Mouse (Mus musculus) heart, embryonic 12.5 days (tissue): ENCODE measurements around the gene Upf3a. TPM values are rescaled to one million over a fixed set of nuclear protein-coding genes. Genes with fewer than 3 reads are reported as not detected.
"Not testable (repeated sequence)": the region's sequence is repeated elsewhere in the genome, so short reads cannot be mapped to it uniquely, and the experiment has no call there.

Experiments
- ATAC-seq: fragments of 200-750 bp; cut with Nextera tagmentation; 2 replicates; pipeline ENCODE4 v1.8.0; 2017; ENCODE audit warnings: moderate TSS enrichment, moderate library complexity; ENCODE audit not compliant: insufficient number of reproducible peaks, low FRiP score
- H3K27ac ChIP-seq: fragments of 300-500 bp; sonication (generic); 2 replicates; pipeline ENCODE4 v1.5.1; 2016; ENCODE audit warnings: mild to moderate bottlenecking, moderate library complexity; ENCODE audit not compliant: poor library complexity, severe bottlenecking
- H3K27me3 ChIP-seq: fragments of 300-500 bp; sonication (generic); replicated peaks from 2 replicates; pipeline ENCODE4 v1.6.1; 2016; ENCODE audit warnings: mild to moderate bottlenecking, moderate library complexity
- H3K36me3 ChIP-seq: fragments of 300-500 bp; sonication (generic); 2 replicates; pipeline ENCODE4 v1.6.1; 2016; ENCODE audit warnings: mild to moderate bottlenecking, moderate library complexity
- H3K4me1 ChIP-seq: fragments of 300-500 bp; sonication (generic); replicated peaks from 2 replicates; pipeline ENCODE4 v1.6.1; 2016; ENCODE audit warnings: mild to moderate bottlenecking
- H3K4me2 ChIP-seq: fragments of 300-500 bp; sonication (generic); 2 replicates; pipeline ENCODE4 v1.6.1; 2016; ENCODE audit warnings: mild to moderate bottlenecking, moderate library complexity
- H3K4me3 ChIP-seq: fragments of 300-500 bp; sonication (generic); 2 replicates; pipeline ENCODE4 v1.5.1; 2016; ENCODE audit warnings: mild to moderate bottlenecking
- H3K9ac ChIP-seq: fragments of 300-500 bp; sonication (generic); 2 replicates; pipeline ENCODE4 v1.6.1; 2016; ENCODE audit warnings: mild to moderate bottlenecking, moderate library complexity
- H3K9me3 ChIP-seq: fragments of 300-500 bp; sonication (generic); replicated peaks from 2 replicates; pipeline ENCODE4 v1.6.1; 2016; ENCODE audit warnings: mild to moderate bottlenecking, moderate library complexity
- WGBS: fragments of 180-500 bp; shearing (Covaris S2); methylation state at CpG from one replicate; pipeline ENCODE4 v1.1.7; 2016; 5-methylcytosine and 5-hydroxymethylcytosine counted together
- polyA plus RNA-seq: library from polyadenylated mRNA; unstranded; fragments of >200 nt; fragmentation: Nextera tagmentation; extraction: Ambion mirVana; gene quantifications from 2 replicates; pipeline ENCODE4 v1.2.1, GENCODE M21; 2016

Gene Upf3a
- polyA plus RNA-seq, result 27.9 and 28.7 TPM in 2 replicates

DNA sequence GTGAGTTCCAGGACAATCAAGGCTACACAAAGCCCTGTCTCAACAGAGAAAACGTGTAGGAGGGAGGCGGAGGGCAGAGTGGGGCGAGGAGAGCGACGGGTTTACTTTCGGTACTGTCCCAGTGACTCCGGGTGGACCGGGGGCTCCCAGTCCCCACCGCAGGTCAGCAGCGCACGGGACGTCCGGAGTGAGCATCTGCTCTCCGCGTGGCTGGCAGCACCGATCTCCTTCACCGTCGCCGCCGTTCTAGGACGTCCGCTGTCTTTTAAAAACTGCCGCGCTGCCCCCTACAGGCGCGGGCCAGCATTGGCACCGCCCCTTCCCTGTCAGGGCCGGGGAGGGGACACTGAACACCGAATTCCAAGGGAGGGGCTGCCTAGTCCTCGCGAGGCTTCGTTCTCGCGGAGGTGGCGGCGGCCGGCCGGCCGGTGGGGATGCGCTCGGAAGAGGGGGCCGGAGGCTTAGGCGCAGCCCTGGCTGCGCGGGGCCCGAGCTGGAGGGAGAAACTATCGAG is at the start of gene Upf3a:
Gene Upf3a (plus strand): TSS at position 366 of the 514 bp plus-strand sequence.
- Histone ChIP-seq H3K4me3 (peak within 1 kb of the TSS; percentile 81), H3K27ac (peak within 1 kb of the TSS; percentile 94), H3K36me3 (peaks cover 43% of the 10 kb centered on the region), H3K9ac (peak within 1 kb of the TSS; percentile 84), H3K4me1 (peaks cover 11% of the 10 kb centered on the region), H3K9me3 (no peaks in the 10 kb centered on the region), H3K4me2 (peak within 1 kb of the TSS; percentile 77), H3K27me3 (no peaks in the 10 kb centered on the region)
- under 1% methylated on average over 47 of the region's 47 CpGs for WGBS
- peak; percentile 94 for ATAC-seq

DNA sequence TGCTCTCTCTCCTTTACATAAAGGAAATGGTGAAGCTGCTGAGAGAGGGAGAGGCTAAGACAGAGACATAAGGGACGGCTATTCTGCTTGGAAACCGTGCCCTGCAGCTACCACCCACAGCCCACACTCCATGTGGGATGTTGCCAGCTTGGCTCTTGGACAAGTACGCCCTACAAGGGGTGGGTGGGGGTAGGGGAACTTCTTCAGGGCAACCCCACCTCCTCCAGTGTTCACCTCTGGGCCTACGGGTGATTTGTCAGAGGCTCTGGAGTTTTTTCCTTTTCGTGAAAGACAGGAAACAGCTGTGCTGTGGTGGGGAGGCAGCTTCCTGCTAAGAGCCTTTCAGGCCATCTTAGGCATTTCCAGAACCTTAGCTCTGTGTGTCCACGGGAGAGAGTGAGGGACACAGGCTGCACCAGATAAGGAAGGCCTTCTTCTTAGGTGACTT is 45.1 kb upstream of the Upf3a start:
- H3K27me3 ChIP-seq, result no peaks in the 10 kb centered on the region; the same call in 1 of the 2 replicates
- peak; percentile 73 for ATAC-seq
- no peak overlapping the region for H3K4me2 ChIP-seq
- 26% methylated on average over 6 of the region's 6 CpGs for WGBS
- H3K36me3 ChIP-seq, result no peaks in the 10 kb centered on the region
- peak overlapping the region; percentile 72; the same call in 1 of the 2 replicates for H3K27ac ChIP-seq
- no peak overlapping the region for H3K9ac ChIP-seq
- H3K4me1 ChIP-seq, result 0 out of 2 replicates have a peak, but pooled peaks cover 2% of the 10 kb centered on the region
- H3K4me3 ChIP-seq, result no peak overlapping the region
- H3K9me3 ChIP-seq, result no peaks in the 10 kb centered on the region

DNA sequence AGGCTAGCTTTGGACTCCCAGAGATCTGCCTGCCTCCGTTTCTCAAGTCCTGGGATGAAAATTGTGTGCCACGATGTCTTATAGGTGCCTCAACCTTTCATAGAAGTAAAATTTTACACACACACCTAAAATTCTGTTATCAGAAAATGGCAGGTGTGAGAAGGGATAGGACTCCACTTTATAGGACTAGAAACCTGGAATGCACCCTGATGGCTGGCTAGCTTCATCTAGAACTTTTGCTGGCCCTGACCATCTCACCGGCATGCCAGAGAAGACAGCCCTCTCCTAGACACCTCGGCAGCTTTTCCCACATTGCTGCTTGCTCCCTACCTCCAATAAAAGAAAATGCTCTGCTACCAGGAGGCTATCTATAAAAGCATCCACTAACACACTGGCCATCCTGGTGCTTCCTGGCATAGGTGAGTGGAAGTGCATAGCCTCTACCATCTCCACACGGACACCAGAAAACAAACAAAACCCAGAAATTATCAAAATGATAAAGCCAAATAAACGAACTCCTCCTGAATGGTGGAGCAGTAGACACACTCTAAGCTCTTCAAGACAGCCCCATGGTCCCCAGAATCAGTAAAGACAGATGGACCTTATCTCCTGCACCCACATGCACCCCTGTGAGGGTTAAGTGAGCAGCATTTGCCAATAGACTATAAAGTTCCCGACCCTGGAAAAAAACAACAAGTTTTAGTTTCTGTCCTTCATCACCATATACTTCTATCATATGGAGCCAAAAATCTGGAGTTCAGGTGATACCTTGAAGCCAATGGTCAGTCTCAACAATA is 44.4 kb upstream of the Upf3a start:
- Histone ChIP-seq H3K4me1 (0 out of 2 replicates have a peak, but pooled peaks cover 2% of the 10 kb centered on the region), H3K4me3 (no peak overlapping the region), H3K36me3 (no peaks in the 10 kb centered on the region), H3K27me3 (no peaks in the 10 kb centered on the region; the same call in 1 of the 2 replicates), H3K9ac (no peak overlapping the region), H3K9me3 (no peaks in the 10 kb centered on the region), H3K27ac (0 out of 2 replicates have a peak overlapping the region, but pooled peaks have one; percentile 72), H3K4me2 (no peak overlapping the region)
- ATAC-seq, result 0 out of 2 replicates have a peak, but pooled peaks have one; percentile 68
- WGBS, result 64% methylated on average over 7 of the region's 7 CpGs

DNA sequence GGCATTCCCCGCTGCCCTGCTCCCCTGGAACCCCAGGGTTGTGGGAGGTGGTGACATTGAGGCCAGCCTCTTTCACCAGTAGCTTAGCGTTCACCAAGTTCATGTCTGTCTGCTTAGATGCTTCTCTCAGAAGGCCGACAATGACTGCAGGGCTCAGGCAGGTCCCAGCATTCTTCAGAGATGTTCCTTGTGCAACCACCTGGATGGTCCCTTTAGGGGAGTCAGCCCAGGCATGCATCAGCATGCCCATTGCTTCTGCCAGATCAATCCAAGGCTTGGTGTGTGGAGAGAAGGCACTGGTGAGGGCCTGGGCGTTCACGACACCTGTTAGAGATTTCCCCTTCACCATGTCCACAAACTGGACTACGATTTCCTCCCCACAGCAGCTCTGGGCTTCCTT is 39.2 kb upstream of the Upf3a start:
- H3K27me3 ChIP-seq, H3K4me2 ChIP-seq, H3K36me3 ChIP-seq, H3K27ac ChIP-seq, H3K4me3 ChIP-seq, H3K9ac ChIP-seq, H3K9me3 ChIP-seq, H3K4me1 ChIP-seq, ATAC-seq: not testable (repeated sequence)
- 73% methylated on average over 6 of the region's 6 CpGs for WGBS

DNA sequence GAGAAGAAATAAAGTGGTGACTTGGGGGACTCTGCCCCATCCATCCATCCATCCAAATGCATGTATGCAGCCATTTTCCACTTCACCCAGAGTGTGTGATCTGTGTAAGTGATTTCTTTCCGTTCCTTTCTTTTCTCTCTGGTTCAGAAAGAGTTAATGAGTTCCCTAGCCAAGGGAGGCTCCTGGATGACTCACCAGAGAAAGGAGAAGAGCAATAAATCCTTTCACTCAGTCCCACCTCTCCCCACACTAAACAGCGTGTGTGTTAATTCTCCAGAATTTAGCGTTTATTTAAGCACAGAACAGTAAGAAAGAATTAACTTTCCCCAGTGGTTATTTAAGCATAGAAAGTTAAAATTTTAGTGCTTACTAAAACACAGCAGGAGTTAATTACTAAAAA is 37.8 kb upstream of the Upf3a start:
- no peak overlapping the region for H3K4me3 ChIP-seq
- no peak overlapping the region for H3K9ac ChIP-seq
- no peaks in the 10 kb centered on the region for H3K9me3 ChIP-seq
- no peak overlapping the region for H3K4me2 ChIP-seq
- H3K27me3 ChIP-seq, result no peaks in the 10 kb centered on the region
- 27% methylated on average over 3 of the region's 3 CpGs for WGBS
- ATAC-seq, result no peak
- H3K27ac ChIP-seq, result no peak overlapping the region
- no peaks in the 10 kb centered on the region for H3K36me3 ChIP-seq
- 0 out of 2 replicates have a peak, but pooled peaks cover under 1% of the 10 kb centered on the region for H3K4me1 ChIP-seq

DNA sequence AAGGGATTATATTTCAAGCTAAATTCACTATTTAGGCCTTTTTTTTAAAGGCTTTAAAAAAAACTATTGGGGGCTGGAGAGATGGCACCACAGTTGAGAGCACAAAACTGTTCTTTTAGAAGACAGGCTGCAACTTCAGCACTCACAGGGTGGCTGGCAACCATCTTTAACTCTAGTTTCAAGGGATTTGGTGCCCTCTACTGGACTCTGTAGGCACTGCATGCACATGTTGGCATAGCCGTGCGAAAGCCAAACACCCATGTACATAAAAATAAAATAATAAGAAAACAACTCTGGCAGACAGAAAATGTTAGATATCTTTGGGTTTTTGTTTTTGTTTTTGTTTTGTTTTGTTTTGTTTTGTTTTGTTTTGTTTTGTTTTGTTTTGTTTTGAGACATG is 31.7 kb upstream of the Upf3a start:
- no peak for ATAC-seq
- Histone ChIP-seq H3K4me1 (peaks cover 6% of the 10 kb centered on the region), H3K27me3 (no peaks in the 10 kb centered on the region), H3K4me3 (no peak overlapping the region), H3K9me3 (no peaks in the 10 kb centered on the region), H3K4me2 (no peak overlapping the region), H3K27ac (no peak overlapping the region), H3K36me3 (no peaks in the 10 kb centered on the region), H3K9ac (no peak overlapping the region)
- 35% methylated on average over 2 of the region's 2 CpGs for WGBS

DNA sequence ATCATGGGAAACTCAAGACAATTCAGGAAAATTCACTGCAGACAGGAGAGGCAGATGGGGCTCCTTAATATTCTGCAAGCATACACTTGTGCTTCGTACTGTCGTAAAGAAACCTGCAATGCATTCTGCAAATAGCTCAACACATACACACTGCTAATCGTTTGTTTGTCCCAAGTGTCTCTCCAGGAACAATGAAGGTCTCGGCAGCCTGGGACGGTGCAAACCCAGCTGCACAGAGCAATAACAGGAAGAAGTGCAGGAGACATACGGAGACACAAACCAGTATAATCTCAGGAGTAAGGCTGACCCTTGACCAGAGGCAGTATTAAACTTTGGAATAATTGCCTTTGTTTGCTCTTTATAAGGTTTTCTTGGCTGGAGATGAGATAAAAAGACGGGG is 28.9 kb upstream of the Upf3a start:
- Histone ChIP-seq H3K9me3 (no peaks in the 10 kb centered on the region), H3K4me3 (no peak overlapping the region), H3K9ac (no peak overlapping the region), H3K36me3 (peaks cover 7% of the 10 kb centered on the region), H3K4me2 (no peak overlapping the region), H3K4me1 (peaks cover 15% of the 10 kb centered on the region), H3K27me3 (no peaks in the 10 kb centered on the region), H3K27ac (no peak overlapping the region)
- ATAC-seq, result no peak
- 60% methylated on average over 7 of the region's 7 CpGs for WGBS

DNA sequence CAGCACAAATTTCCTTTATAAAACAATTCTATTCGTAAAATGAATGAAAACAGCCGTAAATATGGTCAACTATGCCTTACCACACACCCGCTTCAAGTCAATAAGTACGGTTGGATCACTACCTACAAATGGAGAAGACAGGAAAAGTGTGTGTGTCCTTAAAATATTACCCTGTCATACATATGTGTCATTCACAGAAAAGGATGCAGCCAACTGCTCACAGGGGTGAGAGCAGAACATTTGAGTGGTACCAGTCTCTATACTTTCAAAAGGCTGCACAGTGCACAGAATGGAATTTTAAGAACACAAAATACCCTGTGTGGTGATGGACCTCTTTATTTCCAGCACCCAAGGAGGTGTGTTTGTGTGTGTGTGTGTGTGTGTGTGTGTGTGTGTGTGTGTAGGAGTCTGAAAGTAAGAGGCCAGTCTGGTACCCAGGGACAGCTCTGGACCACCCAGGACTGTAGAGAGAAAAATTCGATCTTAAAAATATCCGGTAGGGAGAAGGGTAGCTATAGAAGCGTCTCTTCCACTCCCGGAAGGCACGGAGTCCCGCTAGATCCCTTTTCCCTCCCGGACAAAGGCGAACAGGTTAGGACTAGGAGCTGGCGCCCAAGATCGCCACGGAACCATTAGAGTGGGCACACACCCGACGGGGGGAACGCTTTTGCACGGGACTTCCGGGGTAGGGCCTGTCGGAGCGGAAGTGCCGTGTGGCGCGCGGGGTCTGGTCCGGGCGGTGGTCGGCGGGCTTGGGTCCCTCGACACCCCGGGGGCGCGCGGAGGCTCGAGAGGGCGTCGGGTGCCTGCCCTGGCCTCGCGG is 28.2 kb upstream of the Upf3a start, which contains the start of gene Cdc16:
Gene Cdc16 (plus strand): TSS at position 695 of the 823 bp plus-strand sequence.
- Histone ChIP-seq H3K9me3 (no peaks in the 10 kb centered on the region), H3K9ac (peak within 1 kb of the TSS; percentile 100), H3K4me1 (peaks cover 15% of the 10 kb centered on the region), H3K36me3 (peaks cover 11% of the 10 kb centered on the region), H3K4me2 (peak within 1 kb of the TSS; percentile 89), H3K27me3 (no peaks in the 10 kb centered on the region), H3K27ac (peak within 1 kb of the TSS; percentile 88), H3K4me3 (peak within 1 kb of the TSS; percentile 100)
- peak; percentile 91 for ATAC-seq
- 7% methylated on average over 40 of the region's 40 CpGs for WGBS

DNA sequence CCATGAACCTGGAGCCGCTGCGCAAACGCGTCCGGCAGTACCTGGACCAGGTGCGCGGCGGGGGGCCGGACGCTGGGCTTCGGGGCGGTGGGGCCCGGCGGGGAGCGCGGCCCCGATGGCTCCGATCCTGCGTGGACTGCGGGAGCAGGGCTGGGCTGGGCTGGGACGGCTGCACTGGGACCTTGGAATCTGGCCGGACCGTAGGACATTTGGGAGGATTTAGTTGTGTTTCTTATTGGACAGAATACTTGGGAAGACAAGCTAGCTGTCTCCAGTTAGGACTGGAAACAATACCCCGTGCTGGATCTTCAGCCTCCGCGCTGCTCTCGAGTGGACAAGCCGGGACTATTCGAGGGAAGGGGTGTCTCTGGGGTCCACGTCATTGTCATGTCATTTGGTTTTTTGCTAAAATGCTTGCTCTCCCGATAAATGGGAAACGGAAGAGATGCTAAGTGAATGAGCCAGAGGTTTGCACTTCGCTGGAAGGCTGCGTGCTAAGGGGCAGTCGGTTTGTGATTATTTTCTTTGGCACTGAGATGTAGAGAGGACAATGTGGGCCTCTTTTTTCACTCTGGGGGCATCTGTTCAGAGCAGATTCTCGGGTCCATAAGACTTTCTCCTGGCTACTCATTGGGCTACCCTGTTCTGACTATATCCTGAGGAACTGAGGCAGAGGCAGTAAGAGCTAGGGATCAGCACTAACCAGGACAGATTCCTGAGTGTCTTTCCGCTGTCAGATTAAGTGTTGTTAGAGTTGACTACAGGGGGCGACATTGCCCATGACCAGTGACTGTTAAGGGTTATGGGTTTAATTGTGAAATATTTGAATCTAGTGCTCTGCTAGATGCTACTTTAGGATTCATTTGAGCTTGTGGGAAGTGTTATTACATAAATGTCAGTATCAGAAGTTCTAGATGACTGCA is 27.3 kb upstream of the Upf3a start:
- peaks cover 15% of the 10 kb centered on the region for H3K4me1 ChIP-seq
- WGBS, result under 1% methylated on average over 38 of the region's 38 CpGs
- peak overlapping the region; percentile 89 for H3K4me2 ChIP-seq
- peaks cover 20% of the 10 kb centered on the region for H3K36me3 ChIP-seq
- H3K27me3 ChIP-seq, result no peaks in the 10 kb centered on the region
- peak; percentile 59 for ATAC-seq
- no peaks in the 10 kb centered on the region for H3K9me3 ChIP-seq
- peak overlapping the region; percentile 88 for H3K27ac ChIP-seq
- peak overlapping the region; percentile 100 for H3K9ac ChIP-seq
- H3K4me3 ChIP-seq, result peak overlapping the region; percentile 100

DNA sequence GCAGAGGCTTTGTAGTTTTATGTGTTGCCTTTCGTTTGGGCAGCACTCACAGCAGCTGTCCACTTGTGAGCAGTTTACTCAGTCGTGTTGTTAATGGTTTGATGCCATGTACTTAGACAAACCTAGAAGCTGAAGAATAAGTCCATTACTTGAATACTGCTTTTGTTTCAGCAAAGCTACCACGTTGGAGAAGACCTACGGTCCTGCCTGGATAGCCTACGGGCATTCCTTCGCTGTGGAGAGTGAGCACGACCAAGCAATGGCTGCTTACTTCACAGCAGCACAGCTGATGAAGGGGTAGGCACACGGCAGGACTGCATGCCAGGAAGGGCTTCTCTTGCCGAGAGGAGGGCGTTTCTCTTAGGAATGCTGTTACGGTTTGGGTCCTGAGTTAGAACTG is 16.2 kb upstream of the Upf3a start:
- no peak overlapping the region for H3K4me3 ChIP-seq
- no peaks in the 10 kb centered on the region for H3K9me3 ChIP-seq
- peaks cover 87% of the 10 kb centered on the region for H3K36me3 ChIP-seq
- H3K27me3 ChIP-seq, result no peaks in the 10 kb centered on the region
- H3K4me1 ChIP-seq, result no peaks in the 10 kb centered on the region
- 90% methylated on average over 11 of the region's 11 CpGs for WGBS
- no peak for ATAC-seq
- no peak overlapping the region for H3K4me2 ChIP-seq
- no peak overlapping the region for H3K9ac ChIP-seq
- H3K27ac ChIP-seq, result no peak overlapping the region
